Mouse (Mus musculus) embryonic fibroblast, embryonic 13.5 days (primary cell): ENCODE measurements around the gene Plekhg4. TPM values are rescaled to one million over a fixed set of nuclear protein-coding genes. Genes with fewer than 3 reads are reported as not detected.

Source experiments
- H3K27ac ChIP-seq: 2 replicates; pipeline ENCODE4 v1.5.1; 2012; ENCODE audit warnings: low read length, control low read depth, inconsistent platforms; ENCODE audit not compliant: insufficient read depth
- H3K4me1 ChIP-seq: 2 replicates; pipeline ENCODE4 v1.6.1; 2011; ENCODE audit warnings: low read length; ENCODE audit not compliant: control insufficient read depth, insufficient read depth
- H3K4me3 ChIP-seq: 2 replicates; pipeline ENCODE4 v1.5.1; 2011; ENCODE audit warnings: mild to moderate bottlenecking, control low read depth, low read length; ENCODE audit not compliant: insufficient read depth
- CTCF ChIP-seq: IDR thresholded peaks from 2 replicates; pipeline ENCODE4 v1.5.1; 2011; ENCODE audit warnings: mild to moderate bottlenecking, control low read depth, low read length, moderate library complexity, borderline replicate concordance; ENCODE audit not compliant: insufficient read depth
- POLR2A ChIP-seq: IDR thresholded peaks from 2 replicates; pipeline ENCODE4 v1.6.1; 2011; ENCODE audit warnings: low read depth, mild to moderate bottlenecking, control low read depth, low read length, moderate library complexity
- polyA plus RNA-seq: library from polyadenylated mRNA; stranded (reverse); fragments of >200 nt; gene quantifications from 2 replicates; pipeline ENCODE4 v1.2.4, GENCODE M21; 2011; ENCODE audit warnings: low read depth; ENCODE audit not compliant: missing spikeins, insufficient read length

The Plekhg4 gene
- polyA plus RNA-seq, 1 experiment, result 3.9 TPM

GRCm38 (mm10) chr8:105349096-105349771, 23.8 kb upstream of the Plekhg4 start:
- H3K4me1 ChIP-seq, result peaks cover 12% of the 10 kb centered on the region
- H3K4me3 ChIP-seq, result peak overlapping the region; percentile 90
- peak overlapping the region; percentile 85; the same call in 1 of the 2 replicates for H3K27ac ChIP-seq
- TF ChIP-seq CTCF (no peak), POLR2A (peak; percentile 26; the same call in 1 of the 2 replicates)

GRCm38 (mm10) chr8:105350186-105350585, 22.9 kb upstream of the Plekhg4 start:
- Histone ChIP-seq H3K27ac (0 out of 2 replicates have a peak overlapping the region, but pooled peaks have one; percentile 11), H3K4me1 (peaks cover 11% of the 10 kb centered on the region), H3K4me3 (peak overlapping the region; percentile 90)
- no peak for TF ChIP-seq CTCF
- TF ChIP-seq POLR2A, result no peak

- peaks cover 10% of the 10 kb centered on the region for H3K4me1 ChIP-seq
- TF ChIP-seq POLR2A, result no peak
- no peak for TF ChIP-seq CTCF
- H3K4me3 ChIP-seq, result no peak overlapping the region
- H3K27ac ChIP-seq, result no peak overlapping the region
Measured at GRCm38 (mm10) chr8:105353583-105354135, 19.4 kb upstream of the Plekhg4 start.

GRCm38 (mm10) chr8:105354549-105354948, 18.5 kb upstream of the Plekhg4 start:
- Histone ChIP-seq H3K27ac (no peak overlapping the region), H3K4me1 (peaks cover 10% of the 10 kb centered on the region), H3K4me3 (no peak overlapping the region)
- TF ChIP-seq POLR2A (no peak), CTCF (no peak)

GRCm38 (mm10) chr8:105355179-105356024, 17.7 kb upstream of the Plekhg4 start:
- peaks cover 7% of the 10 kb centered on the region for H3K4me1 ChIP-seq
- no peak overlapping the region for H3K27ac ChIP-seq
- TF ChIP-seq CTCF, result no peak
- no peak for TF ChIP-seq POLR2A
- H3K4me3 ChIP-seq, result no peak overlapping the region

GRCm38 (mm10) chr8:105356681-105357080, 16.4 kb upstream of the Plekhg4 start:
- TF ChIP-seq CTCF (no peak), POLR2A (no peak)
- H3K4me1 ChIP-seq, result peaks cover 6% of the 10 kb centered on the region

GRCm38 (mm10) chr8:105359208-105359607, 13.9 kb upstream of the Plekhg4 start:
- Histone ChIP-seq H3K4me3 (no peak overlapping the region), H3K27ac (no peak overlapping the region), H3K4me1 (peaks cover 6% of the 10 kb centered on the region)
- no peak for TF ChIP-seq CTCF
- no peak for TF ChIP-seq POLR2A

More at GRCm38 (mm10) chr8:105356681-105357080, 16.4 kb upstream of the Plekhg4 start:
- no peak overlapping the region for H3K4me3 ChIP-seq
- H3K27ac ChIP-seq, result no peak overlapping the region

- no peak overlapping the region for H3K27ac ChIP-seq
- peaks cover 6% of the 10 kb centered on the region for H3K4me1 ChIP-seq
- H3K4me3 ChIP-seq, result no peak overlapping the region
- no peak for TF ChIP-seq POLR2A
- TF ChIP-seq CTCF, result no peak
Measured at GRCm38 (mm10) chr8:105359646-105360045, 13.4 kb upstream of the Plekhg4 start.

- no peak overlapping the region for H3K27ac ChIP-seq
- no peak overlapping the region for H3K4me3 ChIP-seq
- TF ChIP-seq CTCF, result no peak
- H3K4me1 ChIP-seq, result no peaks in the 10 kb centered on the region
Measured at GRCm38 (mm10) chr8:105361751-105362702, 11.0 kb upstream of the Plekhg4 start.
